Mouse (Mus musculus): ENCODE measurements around the gene Dclk1.

- TF ChIP-seq CTCF (IDR thresholded peaks at IDR 0.05; ENCODE audit: low read depth, low read length) (no peak), TAL1 (conservative IDR thresholded peaks at IDR 0.05; ENCODE audit: low read depth, low read length) (no peak), POLR2AphosphoS5 (IDR thresholded peaks at IDR 0.05; ENCODE audit: insufficient replicate concordance, low read depth, low read length) (no peak), GATA2 (IDR thresholded peaks at IDR 0.05; ENCODE audit: borderline replicate concordance, low read depth, low read length) (no peak), GATA1 (IDR thresholded peaks at IDR 0.05; ENCODE audit: borderline replicate concordance, low read length) (no peak)
Observed at GRCm38 (mm10) chr3:55336895-55337294, 94.7 kb downstream of the Dclk1 start.
